Mouse (Mus musculus) R1 (cell line): ENCODE results near the gene Kirrel3.

ENCODE experiments used
- DNase-seq: peaks from one replicate; pipeline ENCODE4 v3.0.0-alpha.2; 2018; ENCODE audit warnings: low read depth, low spot score

Gene Kirrel3

GRCm38 (mm10) chr9:34507164-34507563 lies 21.5 kb downstream of the Kirrel3 start:
- DNase-seq: no peak

GRCm38 (mm10) chr9:34518861-34519260 lies 33.2 kb downstream of the Kirrel3 start:
- DNase-seq: no peak

GRCm38 (mm10) chr9:34520234-34520950 lies 34.7 kb downstream of the Kirrel3 start:
- DNase-seq: no peak

GRCm38 (mm10) chr9:34525695-34526094 lies 40.0 kb downstream of the Kirrel3 start:
- DNase-seq: no peak

GRCm38 (mm10) chr9:34538591-34539335 lies 53.1 kb downstream of the Kirrel3 start:
- DNase-seq: no peak

- DNase-seq: no peak
Measured at GRCm38 (mm10) chr9:34541908-34542307, 56.2 kb downstream of the Kirrel3 start.

GRCm38 (mm10) chr9:34555699-34556098 lies 70.0 kb downstream of the Kirrel3 start:
- no peak for DNase-seq

- peak; percentile 45 for DNase-seq
Measured at GRCm38 (mm10) chr9:34557846-34558245, 72.2 kb downstream of the Kirrel3 start.

- no peak for DNase-seq
Measured at GRCm38 (mm10) chr9:34558291-34558899, 72.7 kb downstream of the Kirrel3 start.

- DNase-seq: no peak
Measured at GRCm38 (mm10) chr9:34559102-34559501, 73.4 kb downstream of the Kirrel3 start.

GRCm38 (mm10) chr9:34561281-34561680 lies 75.6 kb downstream of the Kirrel3 start:
- DNase-seq: peak; percentile 70

GRCm38 (mm10) chr9:34562437-34563000 lies 76.8 kb downstream of the Kirrel3 start:
- peak; percentile 28 for DNase-seq

- no peak for DNase-seq
Measured at GRCm38 (mm10) chr9:34573906-34574305, 88.2 kb downstream of the Kirrel3 start.

- DNase-seq: no peak
Measured at GRCm38 (mm10) chr9:34574611-34575010, 88.9 kb downstream of the Kirrel3 start.

GRCm38 (mm10) chr9:34579174-34579573 lies 93.5 kb downstream of the Kirrel3 start:
- DNase-seq: no peak

- DNase-seq: no peak
Measured at GRCm38 (mm10) chr9:34580059-34580458, 94.4 kb downstream of the Kirrel3 start.

- DNase-seq: no peak
Measured at GRCm38 (mm10) chr9:34582496-34582895, 96.8 kb downstream of the Kirrel3 start.

- DNase-seq: no peak
Measured at GRCm38 (mm10) chr9:34585487-34585886, 99.8 kb downstream of the Kirrel3 start.

GRCm38 (mm10) chr9:34586080-34586479 lies 100.4 kb downstream of the Kirrel3 start:
- DNase-seq: no peak

GRCm38 (mm10) chr9:34589799-34590198 lies 104.1 kb downstream of the Kirrel3 start:
- DNase-seq: no peak

GRCm38 (mm10) chr9:34592073-34592610 lies 106.4 kb downstream of the Kirrel3 start:
- no peak for DNase-seq

GRCm38 (mm10) chr9:34593889-34594288 lies 108.2 kb downstream of the Kirrel3 start:
- no peak for DNase-seq
